Mouse (Mus musculus): ENCODE measurements at regions not wholly inside any gene's neighbourhood (a gene's known extent, or its start where the extent isn't known, plus 50 kb on each side); places are given as distances from the start of the nearest gene placed in this dataset.

- 49% methylated on average over 5 of the region's 5 CpGs for WGBS
- Histone ChIP-seq H3K4me1 (ENCODE audit: control insufficient read depth, insufficient read depth, low read length) (peaks cover 2% of the 10 kb centered on the region), H3K27ac (ENCODE audit: control insufficient read depth, insufficient read depth, low read depth, low read length, poor library complexity) (peak overlapping the region; percentile 77), H3K4me3 (replicated peaks; ENCODE audit: control insufficient read depth, low read depth, low read length) (no peak overlapping the region)
- TF ChIP-seq CTCF (IDR thresholded peaks at IDR 0.05; ENCODE audit: control insufficient read depth, insufficient read depth, low read length), result no peak
- TF ChIP-seq POLR2A (IDR thresholded peaks at IDR 0.05; ENCODE audit: borderline replicate concordance, control insufficient read depth, low read depth, low read length), result no peak
Observed at GRCm38 (mm10) chr3:153792364-153792703, 51.7 kb upstream of the Asb17 start.
